ENCODE assay signal across 19 mouse cellular contexts in genomic region chr8:26871838-26872237, GRCm38 (mm10).
"Had no signal": no experiment of that assay in that cellular context is flagged by ENCODE, and none has a peak within 500 bp of the region (broad histone marks: within the 10 kb centered on the region; RNA-seq: fewer than 3 reads in every experiment).

No protein-coding gene starts in this region.

- ATAC-seq: liver, postnatal 0 days; lung, postnatal 0 days; midbrain, embryonic 13.5 days; midbrain, embryonic 15.5 days had no signal

- H3K9me3 ChIP-seq: midbrain, embryonic 15.5 days had no signal

- H3K27me3 ChIP-seq: lung, embryonic 15.5 days; megakaryocyte, embryonic 14.5 days; midbrain, embryonic 13.5 days; midbrain, embryonic 15.5 days; neural tube, embryonic 13.5 days; neural tube, embryonic 15.5 days had no signal

- H3K4me2 ChIP-seq: lung, embryonic 15.5 days; midbrain, embryonic 11.5 days; midbrain, embryonic 13.5 days; midbrain, embryonic 15.5 days; neural tube, embryonic 13.5 days; neural tube, embryonic 15.5 days had no signal

- DNase-seq: liver, postnatal 0 days; lung, adult 2 months; lung, postnatal 14 days; lung, postnatal 36 days; retina, postnatal 1 day; right cerebral cortex, postnatal 25 days; right cerebral cortex, postnatal 4 days; spleen, adult 18-20 months; thymus, adult 18-20 months; thymus, postnatal 36 days had no signal

- H3K4me1 ChIP-seq: lung, embryonic 15.5 days; megakaryocyte, embryonic 14.5 days; midbrain, embryonic 13.5 days; midbrain, embryonic 15.5 days; neural tube, embryonic 13.5 days; neural tube, embryonic 15.5 days had no signal

- H3K4me3 ChIP-seq: lung, embryonic 15.5 days; midbrain, embryonic 13.5 days; midbrain, embryonic 15.5 days; neural tube, embryonic 13.5 days; neural tube, embryonic 15.5 days had no signal

- H3K27ac ChIP-seq: lung, embryonic 15.5 days; macrophage; midbrain, embryonic 13.5 days; midbrain, embryonic 15.5 days; neural tube, embryonic 13.5 days; neural tube, embryonic 15.5 days had no signal

- H3K9ac ChIP-seq: liver, postnatal 0 days; lung, embryonic 15.5 days; midbrain, embryonic 13.5 days; midbrain, embryonic 15.5 days; neural tube, embryonic 13.5 days; neural tube, embryonic 15.5 days had no signal

- H3K36me3 ChIP-seq: lung, embryonic 15.5 days; midbrain, embryonic 13.5 days; midbrain, embryonic 15.5 days; neural tube, embryonic 13.5 days; neural tube, embryonic 15.5 days had no signal
